Mouse (Mus musculus): ENCODE data around the gene Dgat2.

The Dgat2 gene

GRCm38 (mm10) chr7:99139841-99140491 lies 42.6 kb downstream of the Dgat2 start:
- no peak for DNase-seq (ENCODE audit: low spot score in 2 of 2)

GRCm38 (mm10) chr7:99137541-99137940 lies 45.0 kb downstream of the Dgat2 start:
- DNase-seq (ENCODE audit: low spot score in 2 of 2): no peak

GRCm38 (mm10) chr7:99136789-99137188 lies 45.7 kb downstream of the Dgat2 start:
- DNase-seq (ENCODE audit: low spot score in 2 of 2): no peak

GRCm38 (mm10) chr7:99133811-99134402 lies 48.6 kb downstream of the Dgat2 start:
- DNase-seq (ENCODE audit: low spot score in 2 of 2): no peak

- no peak for DNase-seq (ENCODE audit: low spot score in 2 of 2)
Observed at GRCm38 (mm10) chr7:99132597-99132996, 49.9 kb downstream of the Dgat2 start.

GRCm38 (mm10) chr7:99131819-99132353 lies 50.6 kb downstream of the Dgat2 start:
- no peak for DNase-seq (ENCODE audit: low spot score in 2 of 2)

- no peak for DNase-seq (ENCODE audit: low spot score in 2 of 2)
Observed at GRCm38 (mm10) chr7:99128965-99129364, 53.6 kb downstream of the Dgat2 start.

- no peak for DNase-seq (ENCODE audit: low spot score in 2 of 2)
Observed at GRCm38 (mm10) chr7:99128020-99128950, 54.2 kb downstream of the Dgat2 start.

GRCm38 (mm10) chr7:99126057-99126456 lies 56.5 kb downstream of the Dgat2 start:
- no peak for DNase-seq (ENCODE audit: low spot score in 2 of 2)

- DNase-seq (ENCODE audit: low spot score in 2 of 2): no peak
Observed at GRCm38 (mm10) chr7:99122651-99123050, 59.9 kb downstream of the Dgat2 start.

GRCm38 (mm10) chr7:99120865-99121521 lies 61.5 kb downstream of the Dgat2 start:
- no peak for DNase-seq (ENCODE audit: low spot score in 2 of 2)

GRCm38 (mm10) chr7:99120082-99120481 lies 62.4 kb downstream of the Dgat2 start:
- DNase-seq (ENCODE audit: low spot score in 2 of 2): no peak

GRCm38 (mm10) chr7:99116781-99117180 lies 65.7 kb downstream of the Dgat2 start:
- DNase-seq (ENCODE audit: low spot score in 2 of 2): no peak

- DNase-seq (ENCODE audit: low spot score in 2 of 2): no peak
Observed at GRCm38 (mm10) chr7:99114006-99114726, 68.4 kb downstream of the Dgat2 start.

- no peak for DNase-seq (ENCODE audit: low spot score in 2 of 2)
Observed at GRCm38 (mm10) chr7:99107566-99107965, 75.0 kb downstream of the Dgat2 start.

- DNase-seq (ENCODE audit: low spot score in 2 of 2): no peak
Observed at GRCm38 (mm10) chr7:99106714-99107270, 75.7 kb downstream of the Dgat2 start.

Measured in right cerebral cortex, postnatal 36 days (tissue).